ENCODE assay signal across 18 mouse cellular contexts in genomic region chr19:19122324-19122723, GRCm38 (mm10). TPM values are rescaled to one million over a fixed set of nuclear protein-coding genes. Genes with fewer than 3 reads are reported as not detected.
DNase-seq lines count a peak whose midpoint lies in the region; ATAC-seq and TF ChIP-seq lines count a peak whose summit lies in the region.
"Had no signal": no experiment of that assay in that cellular context is flagged by ENCODE, and none has a peak within 500 bp of the region (broad histone marks: within the 10 kb centered on the region; RNA-seq: fewer than 3 reads in every experiment).

No protein-coding gene starts in this region.

- no peak for TF ChIP-seq EP300 in heart, adult 2 months (IDR thresholded peaks at IDR 0.05; ENCODE audit: insufficient read depth, low read depth, low read length)
- TF ChIP-seq EP300 in stomach, postnatal 0 days (optimal IDR thresholded peaks at IDR 0.05), result no peak

- TF ChIP-seq POLR2A in heart, adult 2 months (IDR thresholded peaks at IDR 0.05; ENCODE audit: insufficient read depth, low read depth, low read length), result no peak

- H3K79me2 ChIP-seq in heart, adult 2 months (replicated peaks; ENCODE audit: control insufficient read depth, insufficient read depth, low read length), result no peaks in the 10 kb centered on the region

- no peaks in the 10 kb centered on the region for H3K4me1 ChIP-seq in heart, adult 2 months (ENCODE audit: control insufficient read depth, insufficient read depth, low read length)
- no peaks in the 10 kb centered on the region for H3K4me1 ChIP-seq in lung, embryonic 14.5 days (ENCODE audit: insufficient read depth)
- no peaks in the 10 kb centered on the region for H3K4me1 ChIP-seq in stomach, postnatal 0 days (replicated peaks; ENCODE audit: control insufficient read depth, insufficient read depth)
- H3K4me1 ChIP-seq: forebrain, embryonic 12.5 days; limb, embryonic 15.5 days; megakaryocyte, embryonic 14.5 days; neural tube, embryonic 12.5 days had no signal

- intact Hi-C loops in heart, adult 2 months (cut with DNase I), result no loop called here

- DNase-seq in heart, adult 2 months, result no peak
- no peak for DNase-seq in heart, adult 8-10 months (ENCODE audit: low spot score)
- no peak for DNase-seq in lung, embryonic 14.5 days
- no peak for DNase-seq in lung, postnatal 25 days (ENCODE audit: low spot score)
- DNase-seq in ES-CJ7 (ENCODE audit: low read depth, low spot score), result peak; percentile 27
- DNase-seq in stomach, postnatal 0 days (ENCODE audit: low spot score), result no peak
- DNase-seq in right cerebral cortex, postnatal 4 days, result no peak
- DNase-seq: cerebellum, adult 11 months; heart, postnatal 14 days; kidney, adult 8-10 months; lung, adult 2 months; right cerebral cortex, postnatal 25 days; thymus, adult 18-20 months had no signal

- H3K4me2 ChIP-seq in lung, embryonic 14.5 days, result no peak overlapping the region
- H3K4me2 ChIP-seq in stomach, postnatal 0 days (replicated peaks; ENCODE audit: low read depth), result no peak overlapping the region
- H3K4me2 ChIP-seq: forebrain, embryonic 12.5 days; limb, embryonic 15.5 days; neural tube, embryonic 12.5 days had no signal

- WGBS in heart, adult 2 months, result 44% methylated on average over 2 of the region's 2 CpGs
- 37% methylated on average over 2 of the region's 2 CpGs for WGBS in lung, embryonic 14.5 days
- WGBS in stomach, postnatal 0 days, result 40% methylated on average over 2 of the region's 2 CpGs

- peak; percentile 59 for TF ChIP-seq CTCF in heart, adult 2 months (IDR thresholded peaks at IDR 0.05)
- TF ChIP-seq CTCF in lung, embryonic 14.5 days (IDR thresholded peaks at IDR 0.05; ENCODE audit: low read depth), result peak; percentile 32
- peak; percentile 58 for TF ChIP-seq CTCF in stomach, postnatal 0 days (IDR thresholded peaks at IDR 0.05; ENCODE audit: low read depth)

- ATAC-seq in lung, embryonic 14.5 days (ENCODE audit: insufficient read depth), result no peak
- no peak for ATAC-seq in stomach, postnatal 0 days (ENCODE audit: low FRiP score, low TSS enrichment)
- ATAC-seq: hindbrain, embryonic 16.5 days had no signal

- H3K36me3 ChIP-seq in heart, adult 2 months (ENCODE audit: control insufficient read depth, insufficient read depth, low read length), result no peaks in the 10 kb centered on the region
- H3K36me3 ChIP-seq in lung, embryonic 14.5 days (ENCODE audit: insufficient read depth), result no peaks in the 10 kb centered on the region
- no peaks in the 10 kb centered on the region for H3K36me3 ChIP-seq in stomach, postnatal 0 days (ENCODE audit: control insufficient read depth, insufficient read depth, low read length)
- H3K36me3 ChIP-seq: forebrain, embryonic 12.5 days; limb, embryonic 15.5 days; neural tube, embryonic 12.5 days had no signal

- H3K9me3 ChIP-seq in lung, embryonic 14.5 days (ENCODE audit: low read depth, low read length), result no peaks in the 10 kb centered on the region
- H3K9me3 ChIP-seq in stomach, postnatal 0 days (ENCODE audit: control insufficient read depth, low read length), result no peaks in the 10 kb centered on the region
- H3K9me3 ChIP-seq: forebrain, embryonic 12.5 days; limb, embryonic 15.5 days; megakaryocyte, embryonic 14.5 days; neural tube, embryonic 12.5 days had no signal

- no peak overlapping the region for H3K27ac ChIP-seq in heart, adult 2 months
- no peak overlapping the region for H3K27ac ChIP-seq in lung, embryonic 14.5 days (ENCODE audit: low read depth)
- no peak overlapping the region for H3K27ac ChIP-seq in stomach, postnatal 0 days (replicated peaks)
- H3K27ac ChIP-seq: forebrain, embryonic 12.5 days; limb, embryonic 15.5 days; neural tube, embryonic 12.5 days had no signal

- no peaks in the 10 kb centered on the region for H3K27me3 ChIP-seq in heart, adult 2 months (ENCODE audit: control insufficient read depth, insufficient read depth, low read length)
- no peaks in the 10 kb centered on the region for H3K27me3 ChIP-seq in lung, embryonic 14.5 days (ENCODE audit: insufficient read depth, low read length)
- H3K27me3 ChIP-seq in stomach, postnatal 0 days (ENCODE audit: control insufficient read depth, insufficient read depth, low read length), result no peaks in the 10 kb centered on the region
- H3K27me3 ChIP-seq: forebrain, embryonic 12.5 days; limb, embryonic 15.5 days; megakaryocyte, embryonic 14.5 days; neural tube, embryonic 12.5 days had no signal

- no peak overlapping the region for H3K9ac ChIP-seq in heart, adult 2 months (ENCODE audit: low read depth, low read length)
- no peak overlapping the region for H3K9ac ChIP-seq in lung, embryonic 14.5 days
- H3K9ac ChIP-seq in stomach, postnatal 0 days (ENCODE audit: low read length), result no peak overlapping the region
- H3K9ac ChIP-seq: forebrain, embryonic 12.5 days; limb, embryonic 15.5 days; neural tube, embryonic 12.5 days had no signal

- no peak overlapping the region for H3K4me3 ChIP-seq in heart, adult 2 months
- H3K4me3 ChIP-seq in lung, embryonic 14.5 days (ENCODE audit: low read depth, low read length), result no peak overlapping the region
- H3K4me3 ChIP-seq in stomach, postnatal 0 days (ENCODE audit: low read depth, low read length), result no peak overlapping the region
- H3K4me3 ChIP-seq: forebrain, embryonic 12.5 days; limb, embryonic 15.5 days; megakaryocyte, embryonic 14.5 days; neural tube, embryonic 12.5 days had no signal

RNA-seq across cellular contexts. Expression of gene Rorb, which starts 11.3 kb away (rescaled TPM):
- under 1 TPM; 0.36 to 0.37 TPM for total RNA-seq in heart, adult 2 months (2021)
- 0.12 and 0.14 TPM in 2 replicates for polyA plus RNA-seq in heart, adult 2 months (2012; rRNA removed)
- under 1 TPM; 0.50 to 0.68 (median 0.62) TPM for total RNA-seq in heart, adult 8-10 months (2022)
- polyA plus RNA-seq in lung, embryonic 14.5 days (2014; fragmentation: Nextera tagmentation; extraction: Ambion mirVana), result 2.5 and 2.6 TPM in 2 replicates
- polyA plus RNA-seq in stomach, postnatal 0 days (2015; fragmentation: Nextera tagmentation; extraction: Ambion mirVana), result 0.11 and 0.17 TPM in 2 replicates
